20 mouse cellular contexts compared by ENCODE assay signal in the genomic region with DNA sequence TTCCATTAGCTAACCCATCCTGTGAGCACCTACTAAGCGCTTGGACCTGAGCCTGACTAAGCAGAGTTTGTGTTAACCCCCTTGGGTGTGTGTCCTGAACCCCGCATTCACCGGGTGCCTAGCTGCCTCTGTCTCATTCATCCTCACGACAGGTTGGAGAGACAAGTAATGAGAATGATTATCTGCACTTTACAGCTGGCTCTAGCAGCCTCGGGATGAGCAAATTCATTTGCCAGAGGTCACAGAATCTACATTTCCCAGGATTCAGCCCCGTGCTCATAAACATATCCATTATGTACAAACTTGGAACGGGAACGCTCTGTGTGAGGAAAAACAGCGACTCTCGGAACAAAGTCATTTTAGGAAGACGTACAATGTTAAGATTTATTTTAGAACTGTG. TPM values are rescaled to one million over a fixed set of nuclear protein-coding genes. Genes with fewer than 3 reads are reported as not detected.
DNase-seq lines count a peak whose midpoint lies in the region; ATAC-seq lines count a peak whose summit lies in the region.
"Had no signal": no experiment of that assay in that cellular context is flagged by ENCODE, and none has a peak within 500 bp of the region (broad histone marks: within the 10 kb centered on the region; RNA-seq: fewer than 3 reads in every experiment).

No protein-coding gene starts in this region.

- DNase-seq in cerebellum, postnatal 25 days = peak; percentile 20 to 45
- DNase-seq in cerebellum, adult 8-10 months = no peak
- DNase-seq in midbrain, embryonic 10.5 days (ENCODE audit: low spot score) = no peak
- DNase-seq in liver = no peak
- DNase-seq: adrenal gland, postnatal 10 days; cerebellum, adult 9-11 months; kidney, adult 18-20 months; kidney, postnatal 10 days; left cerebral cortex, postnatal 4 days had no signal

- H3K27me3 ChIP-seq in hindbrain, embryonic 15.5 days = no peaks in the 10 kb centered on the region
- no peaks in the 10 kb centered on the region for H3K27me3 ChIP-seq in hindbrain, embryonic 12.5 days
- H3K27me3 ChIP-seq in midbrain, embryonic 12.5 days = no peaks in the 10 kb centered on the region
- no peaks in the 10 kb centered on the region for H3K27me3 ChIP-seq in midbrain, embryonic 10.5 days (ENCODE audit: low read depth, poor library complexity, severe bottlenecking)
- no peaks in the 10 kb centered on the region for H3K27me3 ChIP-seq in neural tube, embryonic 15.5 days (replicated peaks)
- H3K27me3 ChIP-seq: forebrain, embryonic 12.5 days; limb, embryonic 15.5 days; liver, embryonic 15.5 days had no signal

- no peak overlapping the region for H3K4me3 ChIP-seq in hindbrain, embryonic 15.5 days
- H3K4me3 ChIP-seq in hindbrain, embryonic 12.5 days = no peak overlapping the region
- H3K4me3 ChIP-seq in midbrain, embryonic 12.5 days = no peak overlapping the region
- no peak overlapping the region for H3K4me3 ChIP-seq in midbrain, embryonic 10.5 days
- no peak overlapping the region for H3K4me3 ChIP-seq in neural tube, embryonic 15.5 days (replicated peaks)
- H3K4me3 ChIP-seq: erythroblast, embryonic 14.5 days; forebrain, embryonic 12.5 days; heart, embryonic 10.5 days; limb, embryonic 15.5 days; liver, embryonic 15.5 days had no signal

- H3K4me1 ChIP-seq in hindbrain, embryonic 15.5 days (replicated peaks) = peaks cover 12% of the 10 kb centered on the region
- peaks cover 8% of the 10 kb centered on the region for H3K4me1 ChIP-seq in hindbrain, embryonic 12.5 days
- peaks cover 18% of the 10 kb centered on the region; the same call in 1 of the 2 replicates for H3K4me1 ChIP-seq in midbrain, embryonic 12.5 days
- H3K4me1 ChIP-seq in midbrain, embryonic 10.5 days = peaks cover 9% of the 10 kb centered on the region
- peaks cover 10% of the 10 kb centered on the region for H3K4me1 ChIP-seq in neural tube, embryonic 15.5 days
- H3K4me1 ChIP-seq: liver, embryonic 15.5 days had no signal

- no peak overlapping the region for H3K27ac ChIP-seq in hindbrain, embryonic 15.5 days (replicated peaks)
- H3K27ac ChIP-seq in hindbrain, embryonic 12.5 days = no peak overlapping the region
- H3K27ac ChIP-seq in midbrain, embryonic 12.5 days (replicated peaks) = peak overlapping the region; percentile 52; the same call in 1 of the 2 replicates
- H3K27ac ChIP-seq in midbrain, embryonic 10.5 days (replicated peaks) = no peak overlapping the region
- H3K27ac ChIP-seq in neural tube, embryonic 15.5 days (replicated peaks) = no peak overlapping the region
- H3K27ac ChIP-seq: forebrain, embryonic 12.5 days; heart, embryonic 10.5 days; limb, embryonic 15.5 days; liver, embryonic 15.5 days; macrophage had no signal

- H3K36me3 ChIP-seq in hindbrain, embryonic 15.5 days = no peaks in the 10 kb centered on the region
- no peaks in the 10 kb centered on the region for H3K36me3 ChIP-seq in hindbrain, embryonic 12.5 days
- H3K36me3 ChIP-seq in midbrain, embryonic 12.5 days = no peaks in the 10 kb centered on the region
- H3K36me3 ChIP-seq in midbrain, embryonic 10.5 days = no peaks in the 10 kb centered on the region
- no peaks in the 10 kb centered on the region for H3K36me3 ChIP-seq in neural tube, embryonic 15.5 days
- H3K36me3 ChIP-seq: forebrain, embryonic 12.5 days; heart, embryonic 10.5 days; limb, embryonic 15.5 days; liver, embryonic 15.5 days had no signal

- 44% methylated on average over 11 of the region's 11 CpGs for WGBS in hindbrain, embryonic 15.5 days
- WGBS in hindbrain, embryonic 12.5 days = 70% methylated on average over 11 of the region's 11 CpGs
- 73% methylated on average over 11 of the region's 11 CpGs for WGBS in midbrain, embryonic 12.5 days
- 92% methylated on average over 11 of the region's 11 CpGs for WGBS in midbrain, embryonic 10.5 days
- WGBS in neural tube, embryonic 15.5 days = 47% methylated on average over 11 of the region's 11 CpGs

- no peaks in the 10 kb centered on the region for H3K9me3 ChIP-seq in hindbrain, embryonic 15.5 days
- no peaks in the 10 kb centered on the region for H3K9me3 ChIP-seq in hindbrain, embryonic 12.5 days (replicated peaks)
- H3K9me3 ChIP-seq in midbrain, embryonic 12.5 days = no peaks in the 10 kb centered on the region
- H3K9me3 ChIP-seq in midbrain, embryonic 10.5 days (replicated peaks) = no peaks in the 10 kb centered on the region
- no peaks in the 10 kb centered on the region for H3K9me3 ChIP-seq in neural tube, embryonic 15.5 days (replicated peaks)
- H3K9me3 ChIP-seq: forebrain, embryonic 12.5 days; heart, embryonic 10.5 days; limb, embryonic 15.5 days; liver, embryonic 15.5 days had no signal

- H3K4me2 ChIP-seq in hindbrain, embryonic 15.5 days = no peak overlapping the region
- H3K4me2 ChIP-seq in hindbrain, embryonic 12.5 days (replicated peaks) = no peak overlapping the region
- H3K4me2 ChIP-seq in midbrain, embryonic 12.5 days (replicated peaks) = no peak overlapping the region
- H3K4me2 ChIP-seq in neural tube, embryonic 15.5 days = 0 out of 2 replicates have a peak overlapping the region, but pooled peaks have one; percentile 5
- H3K4me2 ChIP-seq: forebrain, embryonic 12.5 days; limb, embryonic 15.5 days; liver, embryonic 15.5 days had no signal

- H3K9ac ChIP-seq in hindbrain, embryonic 15.5 days = no peak overlapping the region
- H3K9ac ChIP-seq in hindbrain, embryonic 12.5 days = no peak overlapping the region
- H3K9ac ChIP-seq in midbrain, embryonic 12.5 days (replicated peaks) = no peak overlapping the region
- H3K9ac ChIP-seq in neural tube, embryonic 15.5 days (replicated peaks) = no peak overlapping the region
- H3K9ac ChIP-seq: forebrain, embryonic 12.5 days; limb, embryonic 15.5 days; liver, embryonic 15.5 days had no signal

- ATAC-seq in hindbrain, embryonic 15.5 days (ENCODE audit: low FRiP score, low read depth) = 0 out of 2 replicates have a peak, but pooled peaks have one; percentile 21
- ATAC-seq in hindbrain, embryonic 12.5 days (ENCODE audit: low FRiP score) = no peak
- ATAC-seq in midbrain, embryonic 12.5 days (ENCODE audit: low FRiP score, low read depth) = no peak
- no peak for ATAC-seq in neural tube, embryonic 15.5 days (ENCODE audit: low FRiP score)
- ATAC-seq: activated CD4-positive, CD25-positive, alpha-beta regulatory T cell, adult 4 months had no signal

RNA-seq across cellular contexts. Expression of a gene that starts 6.0 kb away (rescaled TPM):
- polyA plus RNA-seq in hindbrain, embryonic 15.5 days (2015; fragmentation: Nextera tagmentation; extraction: Ambion mirVana) = 70.0 and 72.5 TPM in 2 replicates
- polyA plus RNA-seq in hindbrain, embryonic 12.5 days (2016; fragmentation: Nextera tagmentation; extraction: Ambion mirVana) = 58.4 and 63.1 TPM in 2 replicates
- 38.8 and 39.8 TPM in 2 replicates for polyA plus RNA-seq in midbrain, embryonic 12.5 days (2016; fragmentation: Nextera tagmentation; extraction: Ambion mirVana)
- 9.8 and 17.4 TPM in 2 replicates for polyA plus RNA-seq in midbrain, embryonic 10.5 days (2016; fragmentation: Nextera tagmentation; extraction: Ambion mirVana)
- polyA plus RNA-seq in neural tube, embryonic 15.5 days (2015; fragmentation: Nextera tagmentation; extraction: Ambion mirVana) = 53.9 and 58.4 TPM in 2 replicates
- polyA plus RNA-seq: erythroblast, embryonic 14.5 days; macrophage had no signal

Comparison
In these comparisons a context has a peak if more than half of its experiments do, and no peak if none do; other contexts are left out.
1. DNase-seq: peak in cerebellum, postnatal 25 days (2 of 2); none in cerebellum, adult 8-10 months (single experiment), midbrain, embryonic 10.5 days (single experiment) and liver (single experiment).